Mouse (Mus musculus): ENCODE results near the gene BC048679.

GRCm38 (mm10) chr7:81475221-81475620, 22.9 kb downstream of the BC048679 start:
- no peak for TF ChIP-seq CTCF (IDR thresholded peaks at IDR 0.05; ENCODE audit: low read depth, low read length)
- TF ChIP-seq POLR2A (IDR thresholded peaks at IDR 0.05; ENCODE audit: borderline replicate concordance, low read depth, low read length): no peak
